Mouse (Mus musculus): Measurements from ENCODE around the gene Bbx. TPM values are rescaled to one million over a fixed set of nuclear protein-coding genes. Genes with fewer than 3 reads are reported as not detected.

Bbx gene
- polyA plus RNA-seq, 1 experiment from 2014 or later: 33.1 TPM

GRCm38 (mm10) chr16:50160418-50161271 lies 271.5 kb downstream of the Bbx start:
- H3K4me3 ChIP-seq (ENCODE audit: control insufficient read depth in 1 of 2, insufficient read depth in 1 of 2, low read depth in 1 of 2, low read length in 2 of 2): no peak overlapping the region
- no peaks in the 10 kb centered on the region for H3K36me3 ChIP-seq (ENCODE audit: control insufficient read depth, insufficient read depth, low read length)
- no peaks in the 10 kb centered on the region for H3K9me3 ChIP-seq (ENCODE audit: control insufficient read depth, low read length)
- no peak overlapping the region for H3K4me2 ChIP-seq (ENCODE audit: low read length)
- no peak for ATAC-seq (ENCODE audit: insufficient number of reproducible peaks, insufficient read depth, low FRiP score, low read depth)
- WGBS: 89% methylated on average over 11 of the region's 11 CpGs
- no peaks in the 10 kb centered on the region for H3K4me1 ChIP-seq (ENCODE audit: control insufficient read depth in 2 of 2, insufficient read depth in 2 of 2, low read length in 2 of 2)
- no peak overlapping the region for H3K9ac ChIP-seq (ENCODE audit: low read length)
- H3K27ac ChIP-seq (replicated peaks in 1 of 2; ENCODE audit: control insufficient read depth in 1 of 2, insufficient read depth in 1 of 2, low read depth in 2 of 2, low read length in 2 of 2): no peak overlapping the region
- H3K27me3 ChIP-seq (ENCODE audit: control insufficient read depth, insufficient read depth, low read length): no peaks in the 10 kb centered on the region

GRCm38 (mm10) chr16:50158546-50158945 lies 273.6 kb downstream of the Bbx start:
- no peak overlapping the region for H3K4me2 ChIP-seq (ENCODE audit: low read length)
- 89% methylated on average over 5 of the region's 5 CpGs for WGBS
- no peak overlapping the region for H3K27ac ChIP-seq (replicated peaks in 1 of 2; ENCODE audit: control insufficient read depth in 1 of 2, insufficient read depth in 1 of 2, low read depth in 2 of 2, low read length in 2 of 2)
- peaks cover 3% of the 10 kb centered on the region; the same call in 1 of the 2 replicates for H3K9me3 ChIP-seq (ENCODE audit: control insufficient read depth, low read length)
- H3K9ac ChIP-seq (ENCODE audit: low read length): no peak overlapping the region
- no peaks in the 10 kb centered on the region for H3K27me3 ChIP-seq (ENCODE audit: control insufficient read depth, insufficient read depth, low read length)
- H3K4me3 ChIP-seq (ENCODE audit: control insufficient read depth in 1 of 2, insufficient read depth in 1 of 2, low read depth in 1 of 2, low read length in 2 of 2): no peak overlapping the region
- ATAC-seq (ENCODE audit: insufficient number of reproducible peaks, insufficient read depth, low FRiP score, low read depth): no peak
- no peaks in the 10 kb centered on the region for H3K36me3 ChIP-seq (ENCODE audit: control insufficient read depth, insufficient read depth, low read length)
- H3K4me1 ChIP-seq (ENCODE audit: control insufficient read depth in 2 of 2, insufficient read depth in 2 of 2, low read length in 2 of 2): no peaks in the 10 kb centered on the region

GRCm38 (mm10) chr16:50149606-50150005 lies 282.6 kb downstream of the Bbx start:
- H3K36me3 ChIP-seq (ENCODE audit: control insufficient read depth, insufficient read depth, low read length): no peaks in the 10 kb centered on the region
- no peak overlapping the region for H3K9ac ChIP-seq (ENCODE audit: low read length)
- 82% methylated on average over 4 of the region's 4 CpGs for WGBS
- no peak for ATAC-seq (ENCODE audit: insufficient number of reproducible peaks, insufficient read depth, low FRiP score, low read depth)
- H3K4me3 ChIP-seq (ENCODE audit: control insufficient read depth in 1 of 2, insufficient read depth in 1 of 2, low read depth in 1 of 2, low read length in 2 of 2): no peak overlapping the region
- H3K27me3 ChIP-seq (ENCODE audit: control insufficient read depth, insufficient read depth, low read length): no peaks in the 10 kb centered on the region
- H3K4me2 ChIP-seq (ENCODE audit: low read length): no peak overlapping the region
- no peak overlapping the region for H3K27ac ChIP-seq (replicated peaks in 1 of 2; ENCODE audit: control insufficient read depth in 1 of 2, insufficient read depth in 1 of 2, low read depth in 2 of 2, low read length in 2 of 2)
- H3K4me1 ChIP-seq (ENCODE audit: control insufficient read depth in 2 of 2, insufficient read depth in 2 of 2, low read length in 2 of 2): no peaks in the 10 kb centered on the region
- H3K9me3 ChIP-seq (ENCODE audit: control insufficient read depth, low read length): peaks cover 7% of the 10 kb centered on the region; the same call in 1 of the 2 replicates

- 77% methylated on average over 2 of the region's 2 CpGs for WGBS
- Histone ChIP-seq H3K9me3 (ENCODE audit: control insufficient read depth, low read length) (peaks cover 7% of the 10 kb centered on the region; the same call in 1 of the 2 replicates), H3K36me3 (ENCODE audit: control insufficient read depth, insufficient read depth, low read length) (no peaks in the 10 kb centered on the region), H3K4me2 (ENCODE audit: low read length) (no peak overlapping the region), H3K4me1 (ENCODE audit: control insufficient read depth in 2 of 2, insufficient read depth in 2 of 2, low read length in 2 of 2) (no peaks in the 10 kb centered on the region), H3K9ac (ENCODE audit: low read length) (no peak overlapping the region), H3K4me3 (ENCODE audit: control insufficient read depth in 1 of 2, insufficient read depth in 1 of 2, low read depth in 1 of 2, low read length in 2 of 2) (no peak overlapping the region), H3K27me3 (ENCODE audit: control insufficient read depth, insufficient read depth, low read length) (no peaks in the 10 kb centered on the region), H3K27ac (replicated peaks in 1 of 2; ENCODE audit: control insufficient read depth in 1 of 2, insufficient read depth in 1 of 2, low read depth in 2 of 2, low read length in 2 of 2) (no peak overlapping the region)
- ATAC-seq (ENCODE audit: insufficient number of reproducible peaks, insufficient read depth, low FRiP score, low read depth): no peak
Measured at GRCm38 (mm10) chr16:50147900-50148299, 284.3 kb downstream of the Bbx start.

Other genes with a start within 250 kb of the Bbx start
- gene Ccdc54, start 158.8 kb upstream of the Bbx start, polyA plus RNA-seq (2014; fragmentation: Nextera tagmentation; extraction: Ambion mirVana): not detected in 2 replicates

Data from heart, embryonic 14.5 days (tissue).